Mouse (Mus musculus): ENCODE results near the gene Nuak2. TPM values are rescaled to one million over a fixed set of nuclear protein-coding genes. Genes with fewer than 3 reads are reported as not detected.
A peak's percentile ranks its signal among the peaks of the same experiment; 100 is the strongest.
"Not testable (repeated sequence)": the region's sequence is repeated elsewhere in the genome, so short reads cannot be mapped to it uniquely, and the experiment has no call there.

Gene Nuak2
- polyA plus RNA-seq, 2 experiments from 2014 or later: 2.0 TPM

DNA sequence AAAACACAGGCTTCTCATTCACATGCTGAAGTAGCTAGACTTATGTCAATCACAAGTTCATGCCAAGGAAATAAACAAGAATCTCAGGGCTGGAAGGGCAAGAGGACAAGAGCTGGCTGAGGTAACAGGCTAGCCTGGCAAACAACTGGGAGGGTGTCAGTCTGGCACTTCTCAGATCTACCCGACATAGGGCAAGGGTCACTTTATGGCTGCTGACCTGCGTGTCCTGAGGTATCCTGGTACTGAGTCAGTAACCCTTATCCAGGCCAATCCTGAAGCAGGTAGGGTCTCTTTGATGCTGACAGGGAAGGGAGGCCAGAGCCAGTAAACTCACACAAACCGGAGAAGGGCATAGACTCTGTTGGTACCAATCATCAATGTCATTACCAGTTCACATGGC lies 12.6 kb downstream of the Nuak2 start:
- no peak for ATAC-seq

DNA sequence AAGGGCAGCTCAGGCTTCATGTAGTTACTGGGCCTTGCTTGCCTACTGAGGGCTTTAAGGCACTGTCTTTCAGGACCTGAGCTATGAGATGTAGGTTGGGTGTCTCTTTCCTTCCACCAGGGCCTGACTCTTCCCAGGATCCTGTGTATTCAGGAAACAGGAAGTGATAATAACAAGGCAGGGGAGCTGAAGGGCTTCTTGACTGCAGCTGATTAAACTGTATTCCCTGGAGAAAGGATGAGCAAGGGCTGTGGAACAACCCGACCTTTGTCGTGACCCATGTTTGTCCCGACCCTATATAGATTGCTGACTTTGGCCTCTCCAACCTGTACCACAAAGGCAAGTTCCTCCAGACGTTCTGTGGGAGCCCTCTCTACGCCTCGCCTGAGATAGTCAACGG lies 13.7 kb downstream of the Nuak2 start:
- ATAC-seq: no peak

DNA sequence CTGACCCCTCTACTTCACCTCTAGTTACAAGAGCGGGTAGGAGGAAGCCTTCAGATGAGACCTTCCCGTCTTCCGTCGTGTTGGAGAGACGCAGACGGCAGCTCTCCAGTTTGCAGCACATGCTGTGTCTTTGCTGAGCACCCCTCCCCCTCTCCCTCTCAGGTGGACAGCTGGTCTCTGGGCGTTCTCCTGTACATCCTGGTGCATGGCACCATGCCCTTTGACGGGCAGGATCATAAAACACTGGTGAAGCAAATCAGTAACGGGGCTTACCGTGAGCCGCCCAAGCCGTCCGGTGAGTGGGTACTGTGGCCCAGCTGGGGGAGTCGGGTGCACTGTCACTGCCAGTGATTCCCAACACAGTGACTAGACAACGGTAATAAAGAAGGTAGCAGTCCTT lies 14.5 kb downstream of the Nuak2 start:
- ATAC-seq: no peak

DNA sequence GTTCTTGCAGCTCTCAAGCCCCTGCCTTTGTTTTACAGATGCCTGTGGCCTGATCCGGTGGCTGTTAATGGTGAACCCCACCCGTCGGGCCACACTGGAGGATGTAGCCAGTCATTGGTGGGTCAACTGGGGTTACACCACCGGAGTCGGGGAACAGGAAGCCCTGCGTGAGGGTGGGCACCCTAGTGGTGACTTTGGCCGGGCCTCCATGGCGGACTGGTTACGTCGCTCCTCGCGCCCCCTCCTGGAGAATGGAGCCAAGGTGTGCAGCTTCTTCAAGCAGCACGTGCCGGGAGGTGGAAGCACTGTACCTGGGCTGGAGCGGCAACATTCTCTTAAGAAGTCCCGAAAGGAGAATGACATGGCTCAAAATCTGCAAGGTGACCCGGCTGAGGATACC lies 15.4 kb downstream of the Nuak2 start:
- no peak for ATAC-seq

DNA sequence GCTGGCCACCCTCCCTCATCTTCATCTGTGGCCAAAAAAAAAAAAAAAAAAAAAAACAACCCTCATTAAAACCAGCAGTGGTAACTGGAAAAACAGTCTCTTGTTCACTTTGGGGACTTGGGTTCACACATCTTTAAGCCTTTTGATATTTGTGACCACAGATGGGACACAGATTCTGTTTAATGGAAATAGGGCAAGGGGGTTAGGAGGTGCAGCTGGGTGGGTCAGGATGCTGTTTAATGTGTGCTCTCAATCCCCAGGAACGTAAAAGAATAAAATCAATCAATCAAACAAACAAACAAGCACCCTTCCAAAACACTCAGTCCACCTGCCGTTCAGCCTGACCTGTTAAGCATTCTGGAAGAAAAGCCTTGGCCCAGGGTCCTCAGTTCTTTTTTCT lies 17.3 kb downstream of the Nuak2 start:
- no peak for ATAC-seq

DNA sequence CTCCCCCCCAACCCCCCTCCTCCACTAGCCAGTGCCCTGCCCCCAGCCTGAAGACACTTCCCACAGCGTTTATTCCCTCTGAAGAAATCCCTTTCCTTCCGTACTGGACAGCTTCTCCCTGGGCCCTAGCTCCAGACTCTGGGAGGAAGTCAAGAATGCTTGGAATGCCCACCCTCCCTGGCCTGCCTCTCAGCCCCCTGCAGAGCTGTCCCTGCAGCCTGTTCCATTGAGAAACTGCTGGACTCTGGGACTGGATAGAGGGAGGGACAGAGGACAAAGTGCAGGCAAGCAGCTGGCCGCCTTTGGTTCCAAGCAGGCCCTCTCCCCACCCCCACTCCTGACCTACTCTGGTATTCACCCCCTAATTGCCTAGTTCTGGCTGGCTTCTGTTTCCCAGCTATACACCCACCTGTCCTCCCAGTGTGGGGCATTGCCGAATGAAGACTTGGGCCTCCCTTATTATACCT lies 17.8 kb downstream of the Nuak2 start:
- no peak for ATAC-seq

DNA sequence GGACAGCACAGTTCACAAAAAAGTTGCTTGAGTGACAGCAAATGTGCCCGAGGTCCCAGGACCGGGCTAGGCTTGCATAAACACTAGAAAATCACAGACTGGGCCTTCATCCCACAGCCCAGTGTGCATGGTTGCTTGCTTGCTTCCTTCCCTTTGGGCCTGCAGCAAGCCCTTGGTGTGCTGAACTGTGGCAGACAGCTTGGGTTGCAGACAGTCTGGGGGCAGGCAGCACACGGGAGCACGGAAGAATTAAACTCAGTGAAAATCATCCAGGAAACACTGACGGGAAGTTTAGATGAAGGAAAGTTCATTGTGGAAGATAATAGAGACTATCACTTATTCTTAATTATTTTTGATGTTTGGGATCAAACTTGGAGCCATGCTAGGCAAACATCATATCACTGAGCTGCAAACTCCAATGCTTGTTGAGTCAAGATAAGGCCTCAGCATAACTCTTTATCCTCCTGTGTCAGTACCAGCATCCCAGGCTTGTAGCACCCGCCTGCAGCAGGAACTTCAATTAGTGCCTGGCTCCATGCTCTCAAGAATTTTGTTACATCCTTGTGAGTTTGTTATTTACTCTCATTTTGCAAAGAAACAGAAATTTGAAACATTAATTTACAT lies 18.4 kb downstream of the Nuak2 start:
- no peak for ATAC-seq

DNA sequence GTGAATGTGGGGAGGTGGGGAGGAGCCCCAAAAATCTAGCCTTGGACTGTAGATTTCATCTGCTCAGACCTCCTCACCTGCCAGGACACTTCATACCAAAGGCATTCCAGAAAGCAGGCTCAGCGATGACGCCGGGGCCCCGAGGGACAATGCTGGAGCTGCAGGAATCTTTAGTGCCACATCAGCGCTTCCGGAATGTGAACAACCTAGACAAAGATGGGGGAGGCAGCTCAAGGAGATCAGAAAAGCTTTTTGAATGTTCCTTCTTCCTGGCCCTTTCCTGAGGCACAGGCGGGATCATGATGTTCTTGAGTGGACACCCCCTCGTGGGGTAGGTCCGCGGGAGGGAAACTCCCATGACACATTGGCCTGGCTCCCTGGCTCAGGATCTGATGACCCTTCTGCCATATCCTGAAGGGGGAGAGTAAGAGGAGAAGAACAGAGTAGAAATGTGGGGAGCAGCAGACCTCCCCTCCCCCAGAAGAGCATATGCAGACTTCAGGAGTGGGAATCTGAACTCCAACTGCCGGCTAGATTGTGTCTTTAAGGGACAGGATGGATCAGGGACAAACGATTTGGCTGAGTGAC lies 19.5 kb downstream of the Nuak2 start:
- ATAC-seq: no peak

DNA sequence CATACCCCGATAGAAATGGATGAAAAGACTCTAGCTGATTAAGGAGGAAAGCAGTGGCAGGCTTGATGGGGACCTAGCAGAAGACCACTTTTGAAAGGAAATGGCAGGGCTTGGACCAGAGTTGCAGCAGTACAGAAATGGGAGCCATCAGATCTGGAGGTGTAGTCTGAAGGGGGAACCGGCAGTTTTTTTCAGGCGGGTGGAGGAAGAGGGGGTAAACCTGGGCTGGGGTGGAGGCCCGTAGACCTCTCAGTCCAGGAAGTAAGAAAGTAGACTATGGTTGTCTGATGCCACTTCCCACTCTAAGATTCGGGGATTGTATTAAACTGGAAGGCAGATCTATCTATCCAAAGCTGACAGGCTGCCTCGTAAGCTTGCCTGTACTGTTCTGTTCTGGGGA lies 21.0 kb downstream of the Nuak2 start:
- no peak for ATAC-seq

DNA sequence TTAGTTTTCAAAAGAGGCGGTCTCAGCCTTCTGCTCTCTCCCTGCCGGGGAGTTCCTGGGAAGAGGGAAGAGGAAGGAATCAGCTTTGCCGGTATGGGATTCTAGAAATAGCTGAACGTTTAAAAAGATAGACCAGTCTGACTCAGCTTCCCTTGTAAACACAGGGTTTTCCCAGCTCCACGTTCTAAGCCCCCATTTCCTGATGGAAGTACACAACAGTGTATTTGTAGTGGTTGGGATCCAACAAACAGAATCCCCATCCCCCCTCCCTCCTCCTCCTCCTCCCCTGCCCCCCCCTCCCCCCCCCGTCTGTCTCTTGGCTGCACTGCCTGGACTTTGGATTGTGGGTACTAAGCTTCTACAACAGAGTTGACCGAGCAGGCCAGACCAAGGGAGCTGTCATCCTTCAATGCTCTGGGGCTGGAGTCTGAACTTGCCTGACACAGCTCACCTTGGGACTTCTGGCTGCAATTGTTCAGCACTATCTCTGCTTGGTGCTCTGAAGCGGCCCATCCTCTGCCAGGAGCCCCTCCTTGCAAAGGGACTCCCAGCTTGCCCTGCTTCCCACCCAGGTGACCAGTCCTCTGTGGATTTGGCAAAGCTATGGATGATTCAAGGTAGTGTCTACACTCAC lies 22.2 kb downstream of the Nuak2 start:
- no peak for ATAC-seq

DNA sequence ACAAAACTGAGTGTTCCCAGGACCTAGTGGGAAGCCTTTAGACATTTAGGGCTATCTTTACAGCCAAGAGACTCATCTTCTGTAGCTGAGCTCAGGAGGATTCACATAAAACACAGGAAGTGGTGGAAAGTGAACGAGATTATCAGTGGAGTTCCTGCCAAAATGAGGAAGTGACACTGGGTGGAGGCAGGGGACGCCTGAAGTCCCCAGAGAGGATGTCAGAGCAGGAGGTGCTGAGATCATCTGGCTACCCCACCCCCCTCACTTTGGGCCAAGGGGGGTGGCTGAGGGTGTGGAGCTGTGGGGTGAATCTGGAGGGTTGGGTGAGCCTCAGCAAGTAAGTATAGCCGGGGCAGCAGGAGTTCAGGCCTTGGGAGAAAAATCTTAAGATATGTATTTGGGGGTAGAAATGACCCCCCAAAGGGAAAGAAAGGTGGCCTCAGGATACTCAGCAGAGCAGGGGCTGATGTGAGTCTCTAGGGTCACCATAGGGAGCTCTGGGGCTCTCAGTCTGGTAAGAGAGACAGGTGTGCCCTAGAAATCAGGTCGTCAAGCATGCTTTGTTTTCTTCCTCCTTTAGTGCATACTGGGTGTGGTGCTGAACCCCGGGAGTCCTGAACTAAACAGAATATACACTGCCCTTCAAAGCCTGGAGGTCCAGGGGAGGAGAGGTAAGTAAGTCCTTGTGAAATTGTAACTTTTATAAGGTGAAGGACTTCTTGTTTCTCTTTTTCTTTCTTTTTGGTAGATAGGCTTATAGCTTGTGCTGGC lies 26.0 kb downstream of the Nuak2 start:
- ATAC-seq: peak; percentile 98

DNA sequence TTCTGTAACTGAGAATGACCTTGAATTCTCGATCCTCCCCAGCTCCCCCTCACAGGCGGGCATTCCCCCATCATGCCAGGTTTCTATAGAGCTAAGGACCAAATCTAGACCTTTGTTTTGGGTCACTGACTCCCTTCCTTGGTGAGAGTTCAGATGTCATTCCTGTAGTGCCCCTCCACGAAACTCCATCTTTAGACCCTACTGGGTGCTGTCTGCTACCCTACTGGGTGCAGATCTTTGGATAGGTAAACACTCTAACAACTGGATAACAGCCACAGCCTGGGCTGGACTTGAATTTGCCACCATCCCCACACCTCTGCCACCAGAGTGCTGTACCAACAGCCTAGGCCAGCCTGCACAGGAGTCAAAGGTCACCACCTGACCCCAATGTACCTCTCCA lies 26.6 kb downstream of the Nuak2 start:
- ATAC-seq: no peak

DNA sequence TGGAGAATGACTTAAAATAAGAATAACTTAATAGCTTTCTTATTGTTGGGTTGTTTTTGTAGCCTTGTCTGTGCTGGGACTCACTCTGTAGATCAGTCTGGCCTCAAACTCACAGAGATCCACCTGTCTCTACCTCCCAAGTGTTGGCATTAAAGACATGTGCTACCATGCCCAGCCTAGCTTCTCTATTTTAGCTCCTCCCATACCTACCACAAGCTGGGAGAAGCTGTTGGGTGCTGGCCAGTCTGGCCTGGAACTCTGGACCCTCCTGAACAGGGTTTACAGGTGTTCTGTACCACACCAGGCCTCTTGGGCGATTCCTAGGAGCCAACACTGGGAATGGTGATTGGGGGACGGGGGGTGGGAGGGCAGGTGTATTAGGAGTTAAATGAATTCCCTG lies 27.3 kb downstream of the Nuak2 start:
- ATAC-seq: no peak

DNA sequence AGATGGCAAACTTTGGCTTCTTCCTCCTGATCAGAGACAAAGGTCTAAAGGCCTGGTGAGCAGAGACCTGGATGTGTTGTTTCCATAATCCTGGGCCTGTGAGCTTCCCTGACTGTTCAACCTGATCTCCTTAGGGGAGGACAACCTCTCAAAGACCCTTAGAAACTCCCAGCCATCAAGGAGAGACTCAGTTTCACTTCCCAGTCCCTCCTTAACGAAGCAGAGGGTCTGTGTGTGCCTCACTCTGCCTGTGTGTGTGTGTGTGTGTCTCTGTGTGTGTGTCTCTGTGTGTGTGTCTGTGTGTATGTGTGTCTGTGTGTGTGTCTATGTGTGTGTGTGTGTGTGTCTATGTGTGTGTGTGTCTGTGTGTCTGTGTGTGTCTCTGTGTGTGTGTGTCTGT lies 27.7 kb downstream of the Nuak2 start:
- ATAC-seq: no peak

DNA sequence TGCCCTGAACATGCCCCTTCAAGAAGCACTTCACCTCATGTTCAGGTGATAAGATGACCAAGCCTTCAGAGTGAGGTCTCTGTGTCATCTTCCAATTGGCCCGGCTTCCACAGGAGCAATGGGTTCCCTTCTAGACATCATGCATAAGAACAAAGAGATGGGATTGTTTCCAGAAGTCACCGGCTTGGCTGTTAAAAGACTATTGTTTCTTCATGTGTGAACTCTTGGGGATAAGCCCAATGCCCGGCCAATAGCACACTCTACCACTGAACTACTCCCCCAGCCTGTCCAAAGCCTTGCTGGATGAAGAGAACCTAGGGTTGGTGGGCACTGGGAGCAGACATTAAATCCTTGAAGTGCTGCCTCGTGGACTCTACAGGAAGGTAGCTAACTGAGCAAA lies 29.6 kb downstream of the Nuak2 start:
- ATAC-seq: no peak

DNA sequence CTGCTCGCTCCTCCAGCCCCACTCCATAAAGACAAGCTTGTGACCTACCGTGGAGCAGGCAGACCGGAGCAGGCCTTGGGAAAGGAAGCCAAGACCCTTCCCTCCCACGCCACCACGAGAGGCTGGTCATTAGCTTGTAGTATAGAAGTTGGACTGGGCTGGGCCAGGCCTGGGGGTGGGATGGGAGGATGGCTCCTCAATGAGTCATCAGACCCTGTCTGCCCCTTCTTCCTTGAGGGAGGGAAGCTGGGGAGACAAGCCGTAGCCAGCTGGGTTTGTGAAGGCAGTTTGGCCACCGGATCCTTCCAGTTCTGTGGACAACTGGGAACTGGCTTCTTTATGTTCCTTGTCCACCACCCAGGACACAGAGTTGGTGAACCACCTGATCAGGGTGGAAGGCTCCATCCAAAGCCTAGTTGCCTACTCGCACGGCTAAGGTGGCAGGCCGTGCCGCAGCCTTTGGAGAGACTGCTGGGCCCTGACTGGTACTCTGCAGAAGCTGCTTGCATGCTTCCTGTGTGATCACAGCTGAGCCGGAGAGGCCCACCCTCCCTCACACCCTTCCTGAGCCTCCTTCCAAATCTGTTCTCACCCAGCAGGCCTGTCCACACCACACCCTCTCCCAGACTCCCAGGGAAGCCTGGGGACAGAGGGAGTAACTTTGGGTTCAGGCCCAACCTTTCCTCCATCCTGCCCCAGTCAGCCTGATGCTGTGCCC lies 30.4 kb downstream of the Nuak2 start:
- no peak for ATAC-seq

DNA sequence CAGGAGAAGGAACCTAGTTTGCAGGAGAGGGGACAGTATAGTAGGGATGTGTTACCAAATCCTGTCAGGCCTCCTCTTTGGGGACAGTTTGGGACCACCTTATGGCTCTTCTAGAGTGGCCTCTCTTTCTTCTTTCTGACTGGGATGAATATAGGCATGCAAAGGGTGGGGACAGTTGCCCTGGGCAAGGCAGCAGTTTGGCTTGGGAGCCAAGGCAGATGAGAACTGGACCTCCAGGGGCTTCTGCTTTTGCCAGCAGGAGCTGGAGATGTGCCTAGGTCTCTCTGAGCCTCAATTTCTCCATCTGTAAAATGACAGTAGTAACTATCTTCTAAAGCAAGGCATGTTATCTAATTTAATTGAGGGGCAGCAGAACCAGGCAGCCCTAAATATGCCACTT lies 31.0 kb downstream of the Nuak2 start:
- no peak for ATAC-seq

DNA sequence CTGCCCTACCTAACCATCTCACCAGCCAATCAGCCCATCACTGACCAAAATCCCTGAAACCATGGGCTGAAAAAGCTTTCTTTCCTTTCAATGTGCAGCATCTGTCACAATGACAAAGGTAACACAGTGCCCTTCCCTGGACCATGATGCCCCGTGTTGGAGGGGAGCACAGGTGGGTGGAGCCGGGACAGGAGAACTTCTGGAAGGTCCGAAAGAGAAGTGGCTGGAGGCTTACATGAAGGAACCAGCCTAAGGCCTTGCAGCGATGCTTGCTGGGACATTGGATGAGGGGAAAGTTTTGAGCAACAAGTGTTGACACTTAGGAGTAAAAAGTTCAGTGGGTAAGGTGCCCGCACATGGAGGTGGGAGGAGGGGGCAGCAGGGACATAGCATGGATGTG lies 32.5 kb downstream of the Nuak2 start:
- no peak for ATAC-seq

DNA sequence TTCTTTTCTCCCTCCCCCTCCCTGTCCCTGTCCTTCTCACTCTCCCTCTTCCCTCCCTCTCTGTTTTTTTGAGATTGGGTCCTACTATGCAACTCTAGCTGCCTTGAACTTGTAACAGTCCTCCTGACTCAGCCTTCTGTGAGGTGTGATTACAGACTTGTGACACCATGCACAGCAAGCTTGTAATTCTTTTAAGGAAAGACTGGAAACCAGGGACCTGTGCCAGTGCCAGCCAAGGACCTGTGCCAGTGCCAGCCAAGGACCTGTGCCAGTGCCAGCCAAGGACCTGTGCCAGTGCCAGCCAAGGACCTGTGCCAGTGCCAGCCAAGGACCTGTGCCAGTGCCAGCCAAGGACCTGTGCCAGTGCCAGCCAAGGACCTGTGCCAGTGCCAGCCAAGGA lies 33.1 kb downstream of the Nuak2 start:
- not testable (repeated sequence) for ATAC-seq

DNA sequence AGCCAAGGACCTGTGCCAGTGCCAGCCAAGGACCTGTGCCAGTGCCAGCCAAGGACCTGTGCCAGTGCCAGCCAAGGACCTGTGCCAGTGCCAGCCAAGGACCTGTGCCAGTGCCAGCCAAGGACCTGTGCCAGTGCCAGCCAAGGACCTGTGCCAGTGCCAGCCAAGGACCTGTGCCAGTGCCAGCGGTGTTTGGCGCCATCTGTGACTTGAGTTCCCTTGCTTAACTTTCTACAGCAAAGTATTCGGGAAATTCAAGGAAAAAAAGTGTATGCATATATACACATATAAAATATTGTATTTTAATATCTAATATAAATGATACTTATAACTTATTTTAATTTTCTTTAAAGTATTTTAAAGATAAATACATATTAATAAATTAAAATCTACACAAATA lies 33.7 kb downstream of the Nuak2 start:
- not testable (repeated sequence) for ATAC-seq

DNA sequence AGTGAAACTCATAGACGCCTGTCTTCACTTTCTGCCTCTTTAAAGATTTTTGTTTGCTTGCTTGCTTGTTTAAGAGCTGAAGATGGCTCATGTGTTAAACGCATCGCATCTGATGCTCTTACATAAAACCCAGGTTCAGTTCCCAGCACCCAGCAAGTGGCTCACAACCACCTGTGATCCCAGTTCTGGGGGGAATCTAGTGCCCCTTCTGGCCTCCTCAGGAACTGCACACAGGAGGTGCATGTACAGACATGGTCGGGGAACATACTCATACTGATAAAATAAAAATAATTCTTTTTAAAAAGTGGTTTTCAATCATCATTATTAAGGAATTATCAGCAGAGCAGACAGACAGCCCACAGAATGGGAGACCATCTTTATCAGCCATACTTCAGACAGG lies 35.1 kb downstream of the Nuak2 start:
- no peak for ATAC-seq

DNA sequence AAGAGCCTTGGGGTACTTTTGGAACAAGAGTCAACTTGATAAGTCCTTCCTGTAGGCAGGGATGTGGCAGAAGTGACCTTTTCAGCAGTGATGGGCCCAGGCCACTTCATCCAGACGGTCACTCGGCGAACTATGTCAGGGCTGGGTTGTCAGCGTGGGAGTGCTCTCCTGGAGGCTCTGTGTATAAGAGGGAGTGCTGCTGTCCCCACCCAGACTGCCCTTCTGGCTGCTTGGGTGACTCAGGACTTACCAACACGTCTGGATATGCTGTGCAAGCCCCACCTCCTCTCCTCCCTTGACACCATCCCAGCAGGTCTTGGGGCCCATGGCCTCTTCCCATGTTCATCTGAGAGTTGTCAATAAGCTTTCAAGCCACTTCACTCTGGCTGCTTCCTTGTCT lies 37.5 kb downstream of the Nuak2 start:
- no peak for ATAC-seq

DNA sequence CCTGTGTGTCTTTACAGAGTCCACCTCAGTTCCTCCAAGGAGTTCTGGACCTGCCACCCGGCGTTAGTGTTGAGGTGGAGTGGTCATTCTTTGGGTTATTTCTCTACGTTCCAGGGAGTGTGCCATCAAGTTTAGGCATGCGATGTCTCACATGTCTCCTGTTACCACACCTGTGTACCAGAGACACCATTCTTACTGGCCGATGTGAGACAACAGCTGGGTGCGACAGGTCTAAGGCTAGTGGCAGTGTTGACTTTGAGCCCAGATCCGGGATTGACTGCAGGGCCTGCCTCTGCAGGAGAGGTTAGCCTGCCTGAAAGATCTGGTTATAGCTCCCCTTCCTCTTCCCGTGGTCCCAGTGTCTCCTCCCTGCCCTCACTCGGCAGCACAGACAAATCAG lies 38.3 kb downstream of the Nuak2 start:
- no peak for ATAC-seq

All from activated CD4-positive, CD25-positive, alpha-beta regulatory T cell, adult 4 months (primary cell).